Mouse (Mus musculus) spleen, adult 18-20 months (tissue): ENCODE measurements around the gene Fkbp6.

Experiments used
- DNase-seq, 2 experiments: peaks; one replicate each; pipeline ENCODE4 v3.0.0; 2022; ENCODE audit warnings: mixed read lengths in 2 of 2

Fkbp6 gene

DNA sequence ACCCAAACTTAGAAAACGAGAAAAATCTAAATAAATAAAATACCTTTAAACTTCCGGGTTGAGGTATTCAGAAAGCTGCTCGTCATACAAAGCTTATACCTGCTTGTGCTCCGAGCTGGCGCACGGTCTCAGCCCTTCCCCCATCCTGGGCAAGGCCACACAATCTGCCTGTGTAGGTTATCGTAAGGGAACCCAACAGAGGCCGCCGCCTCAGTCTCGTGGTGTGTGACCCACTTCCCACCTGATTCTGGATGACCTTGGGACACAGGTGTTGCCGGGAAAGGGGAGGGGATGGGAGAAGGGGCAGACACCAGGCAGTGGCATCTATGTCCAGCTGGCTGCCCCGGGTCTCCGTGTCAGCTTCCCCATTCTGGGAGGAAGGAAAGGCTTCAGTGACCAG is 1.8 kb upstream of the Fkbp6 start:
- no peak for DNase-seq

DNA sequence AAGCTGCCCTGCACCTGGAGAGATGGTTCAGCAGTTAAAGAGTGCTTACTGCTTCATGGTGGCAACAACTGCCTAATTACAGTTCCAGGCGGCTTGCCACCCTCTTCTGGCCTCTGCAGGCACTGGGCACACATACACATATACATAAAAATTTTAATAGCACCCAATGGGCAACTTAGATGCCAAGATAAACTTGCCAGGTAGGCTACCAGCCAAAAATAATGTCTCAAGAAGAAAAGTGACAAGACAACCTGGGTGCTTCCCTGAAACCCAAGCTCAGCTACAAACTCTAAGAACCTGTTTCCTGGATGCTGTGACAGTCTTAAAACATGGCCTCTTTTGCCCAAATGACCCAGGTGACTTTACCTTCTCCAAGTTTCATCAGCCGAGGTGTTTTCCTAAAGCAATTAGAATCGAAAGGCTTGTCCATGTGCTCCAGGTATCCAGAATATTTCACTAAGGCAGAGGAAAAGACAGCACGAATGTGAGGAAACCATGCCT is 2.3 kb downstream of the Fkbp6 start:
- DNase-seq = no peak

DNA sequence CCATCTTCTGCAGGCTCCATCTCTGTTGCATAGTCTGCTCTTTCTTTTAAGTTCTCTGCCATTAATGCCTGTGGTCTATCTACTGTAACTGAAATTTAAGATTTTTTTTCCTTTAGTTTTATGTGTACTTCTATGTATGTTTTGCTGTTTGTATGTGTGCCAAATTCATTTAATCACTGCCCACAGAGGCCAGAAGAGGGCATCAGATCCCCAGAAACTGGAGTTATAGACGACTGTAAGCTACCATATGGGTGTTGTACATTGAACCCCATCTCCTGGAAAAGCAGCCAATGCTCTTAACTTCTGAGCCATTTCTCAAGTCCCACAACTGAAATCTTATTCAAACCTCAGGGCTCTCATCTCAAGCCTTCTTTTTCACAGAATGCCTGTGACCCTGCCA is 3.4 kb downstream of the Fkbp6 start:
- no peak for DNase-seq

DNA sequence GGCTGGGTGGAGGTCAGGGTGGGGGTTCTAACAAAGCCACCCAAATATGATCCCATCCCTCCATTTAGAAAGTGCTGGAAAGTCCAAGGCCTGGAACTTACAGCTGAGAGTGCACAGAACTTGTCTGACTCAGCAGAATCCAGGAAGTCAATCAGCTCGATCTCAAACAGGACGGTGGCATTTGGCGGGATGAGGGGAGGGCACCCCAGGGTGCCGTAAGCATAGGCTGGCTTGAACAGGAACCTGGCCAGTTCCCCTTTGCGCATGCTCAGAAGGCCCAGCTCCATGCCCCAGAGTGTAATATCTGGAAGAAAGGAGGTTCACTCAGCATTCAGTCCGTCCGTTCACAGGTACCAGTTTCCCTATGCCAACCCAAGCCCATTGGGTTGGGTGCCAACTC is 3.9 kb downstream of the Fkbp6 start:
- DNase-seq = no peak

DNA sequence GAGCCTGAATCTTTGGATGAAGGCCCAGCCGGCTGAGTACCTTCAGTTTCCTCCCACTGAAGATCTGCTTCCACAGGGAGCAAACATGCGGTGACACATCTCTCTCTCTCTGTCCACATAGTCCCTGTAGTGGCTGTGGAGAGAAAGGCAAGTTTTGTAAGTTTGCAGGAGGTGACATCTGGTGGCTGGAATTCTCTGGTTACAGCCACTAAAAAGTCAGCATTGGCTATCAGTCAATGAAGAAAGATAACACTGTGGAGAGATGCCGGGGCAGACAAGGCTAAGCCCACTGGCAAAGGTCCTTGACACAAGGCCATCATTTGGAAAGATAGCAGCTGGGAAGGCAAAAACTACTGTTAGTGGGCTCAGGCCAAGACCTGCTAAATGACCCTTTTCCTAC is 12.3 kb downstream of the Fkbp6 start:
- DNase-seq = no peak

DNA sequence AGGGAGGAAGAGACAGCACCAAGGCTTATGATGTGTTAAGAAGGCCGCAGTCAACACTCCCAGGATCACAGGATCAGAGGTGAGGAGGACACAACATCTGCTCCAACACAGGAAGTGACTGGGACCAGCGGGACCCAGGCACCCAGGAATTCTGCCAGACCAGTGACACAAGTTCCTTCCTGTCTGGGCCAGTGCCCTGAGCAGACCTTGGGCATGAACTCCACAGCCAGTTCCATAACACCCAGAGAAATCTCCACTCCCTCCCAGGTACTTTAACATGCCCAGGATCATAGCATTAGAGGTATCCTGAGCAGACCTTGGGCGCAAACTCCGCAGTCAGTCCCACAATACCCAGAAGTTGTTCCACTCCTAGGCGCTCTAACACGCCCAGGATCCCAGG is 18.7 kb downstream of the Fkbp6 start:
- no peak for DNase-seq

DNA sequence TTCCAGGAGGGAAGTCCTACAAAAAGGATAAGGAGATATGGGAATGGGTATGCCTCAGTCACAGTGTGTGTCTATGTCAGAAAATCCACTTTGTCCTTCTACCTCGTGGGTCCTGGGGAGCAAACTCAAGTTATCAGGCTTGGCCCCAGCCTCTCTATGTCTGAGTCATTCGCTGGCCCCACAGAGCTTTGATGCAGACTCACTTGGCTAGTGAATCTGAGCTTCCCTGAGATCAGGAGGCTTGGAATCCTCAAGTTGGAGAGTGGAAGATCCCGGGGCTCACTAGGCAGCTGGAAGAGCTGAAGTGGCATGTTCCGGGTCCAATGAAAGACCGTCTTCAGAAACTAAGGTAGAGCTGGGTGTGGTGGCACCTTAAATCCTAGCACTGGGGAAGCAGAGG is 19.6 kb downstream of the Fkbp6 start:
- no peak for DNase-seq

DNA sequence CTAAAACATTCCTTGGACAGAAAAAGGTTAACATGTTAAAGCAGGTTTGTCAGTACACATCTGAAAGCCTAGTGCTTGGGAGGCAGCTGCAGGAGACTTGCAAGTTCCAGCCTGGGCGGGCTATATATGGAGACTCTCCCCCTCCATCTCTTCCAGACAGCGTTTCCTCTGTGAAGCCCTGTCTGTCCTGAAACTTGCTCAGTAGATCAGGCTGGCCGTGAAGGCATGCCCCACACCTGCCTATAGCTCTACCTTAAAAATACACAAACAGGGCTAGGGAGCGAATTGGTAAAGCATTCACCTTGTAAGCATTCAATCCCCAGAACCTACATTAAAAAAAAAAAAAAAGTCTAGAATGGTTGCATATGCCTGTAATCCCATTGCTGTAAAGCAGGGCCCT is 20.4 kb downstream of the Fkbp6 start:
- DNase-seq = no peak

DNA sequence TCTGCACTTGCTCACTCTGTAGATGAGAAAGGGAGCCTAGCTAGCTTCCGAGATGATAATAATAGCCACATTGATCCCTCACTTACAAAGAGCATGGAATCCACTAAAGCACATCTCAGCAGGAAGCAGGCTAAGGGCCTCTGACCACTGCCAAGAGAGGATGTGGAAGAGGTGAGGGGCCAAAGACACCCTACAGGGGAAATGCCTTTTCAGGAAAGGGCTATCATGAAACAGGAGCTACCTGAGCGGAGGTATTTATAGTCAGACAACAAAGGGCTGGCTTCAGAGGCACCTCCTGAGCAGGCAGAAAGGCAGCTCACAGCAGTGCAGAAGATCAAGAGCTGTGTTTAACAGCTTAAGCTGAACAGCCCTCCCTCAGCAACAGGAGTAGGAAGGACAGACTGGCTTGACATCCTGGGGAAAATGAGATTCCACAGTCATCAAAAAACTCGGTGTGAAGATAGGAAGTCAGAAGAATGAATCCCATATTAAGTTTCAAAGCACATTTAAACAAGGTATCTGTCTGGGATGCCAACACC is 23.7 kb downstream of the Fkbp6 start:
- DNase-seq = no peak

DNA sequence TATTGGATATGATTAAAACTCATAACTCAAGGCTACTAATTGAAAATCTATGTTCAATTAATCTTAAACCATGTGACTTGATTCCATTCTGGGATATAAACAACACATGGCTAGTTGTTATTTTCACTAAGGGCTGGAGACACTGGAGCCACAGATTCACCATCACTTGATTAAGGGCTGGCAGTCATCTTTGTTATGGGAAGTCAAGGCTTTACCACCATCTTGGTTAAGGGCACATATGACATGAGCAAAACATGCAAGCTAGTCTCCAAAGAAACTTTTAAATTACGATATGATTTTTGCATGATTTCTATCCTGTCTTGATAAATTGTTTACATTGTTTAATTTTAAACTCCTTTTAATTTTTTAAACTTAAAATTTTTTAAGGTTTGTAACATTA is 27.6 kb downstream of the Fkbp6 start:
- DNase-seq = no peak

DNA sequence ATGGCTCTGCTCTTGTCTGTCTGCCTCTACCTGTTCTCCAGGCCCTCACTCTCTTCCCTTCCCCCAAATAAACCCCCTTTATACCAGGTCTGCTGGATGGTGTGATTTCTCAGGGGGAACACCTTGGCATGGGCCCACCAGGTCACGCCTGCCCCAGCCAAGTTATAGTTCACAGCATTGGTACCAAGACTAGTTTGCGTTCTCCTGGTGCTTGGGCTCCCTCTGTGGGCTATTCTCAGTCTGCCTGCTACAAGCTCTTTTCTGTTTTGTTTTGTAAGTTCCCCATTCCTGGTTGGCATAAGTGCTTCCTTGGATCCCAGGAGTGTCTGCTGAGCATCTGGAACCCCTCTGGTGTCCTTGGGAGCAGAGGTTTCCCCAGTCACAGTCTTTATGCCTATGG is 30.0 kb downstream of the Fkbp6 start:
- DNase-seq = no peak

DNA sequence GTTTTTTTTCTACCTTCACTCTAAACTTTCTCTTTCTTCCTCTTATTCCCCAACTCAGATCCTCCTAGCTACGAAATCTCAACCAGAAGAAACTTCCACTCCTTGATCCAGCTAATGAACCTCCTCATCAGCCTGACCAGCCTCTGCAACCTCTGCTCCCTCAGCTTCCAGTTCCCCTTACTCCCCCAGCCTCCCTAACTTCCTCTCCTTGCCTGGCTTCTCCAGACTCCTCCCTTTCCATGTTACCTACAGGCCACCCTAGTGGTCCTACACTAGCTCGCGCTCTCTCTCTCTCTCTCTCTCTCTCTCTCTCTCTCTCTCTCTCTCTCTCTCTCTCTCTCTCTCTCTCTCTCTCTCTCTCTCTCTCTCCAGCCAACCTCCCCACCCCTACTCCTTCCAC is 33.7 kb downstream of the Fkbp6 start:
- no peak for DNase-seq

DNA sequence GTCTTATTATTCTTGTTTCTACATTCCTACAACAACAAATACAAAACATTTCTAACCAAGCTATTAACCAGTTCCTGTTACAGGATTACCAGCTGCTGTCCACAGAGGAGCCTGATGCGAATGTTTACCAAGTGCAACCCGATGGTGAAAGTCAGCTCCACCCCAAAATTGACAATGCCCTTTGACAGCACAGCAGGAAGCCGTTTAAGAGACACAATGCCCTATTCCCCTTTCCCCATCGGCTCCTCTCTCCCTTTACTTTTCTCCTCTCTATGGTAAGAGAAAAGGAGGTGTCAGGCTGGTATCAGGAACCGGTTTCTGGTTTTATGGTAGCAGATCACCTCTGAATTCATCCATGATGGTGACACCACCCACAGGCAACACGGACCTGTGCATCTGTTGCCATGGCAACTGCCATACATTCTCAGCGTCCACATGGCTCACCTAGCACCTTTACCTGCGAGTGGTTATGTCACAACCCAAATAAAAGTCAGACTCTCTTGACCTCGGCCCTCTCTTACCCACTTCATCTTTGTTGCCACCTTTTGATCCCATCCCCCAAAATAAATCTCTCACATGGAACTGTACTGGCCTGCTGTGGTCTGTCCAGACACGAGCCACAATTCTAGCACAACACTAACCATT is 43.4 kb downstream of the Fkbp6 start:
- no peak for DNase-seq

DNA sequence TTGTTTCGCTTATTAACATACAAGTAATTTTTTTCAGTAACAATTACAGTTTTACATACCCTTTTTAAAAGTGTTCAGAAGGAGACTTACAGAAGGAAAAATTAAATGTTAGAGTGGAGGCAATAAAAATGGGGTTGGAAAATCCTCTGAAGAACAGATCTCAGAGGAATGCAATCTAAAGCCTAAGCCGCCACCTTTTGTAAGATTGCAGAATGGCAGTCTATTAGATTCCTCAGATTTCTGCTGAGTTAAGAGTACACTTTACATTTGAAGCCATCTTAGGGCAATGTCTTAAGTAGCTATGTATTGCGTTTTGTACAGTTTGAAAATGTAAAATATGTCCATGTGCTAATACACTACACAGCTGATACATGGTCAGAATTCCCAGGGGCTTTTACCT is 47.4 kb downstream of the Fkbp6 start:
- DNase-seq = no peak

DNA sequence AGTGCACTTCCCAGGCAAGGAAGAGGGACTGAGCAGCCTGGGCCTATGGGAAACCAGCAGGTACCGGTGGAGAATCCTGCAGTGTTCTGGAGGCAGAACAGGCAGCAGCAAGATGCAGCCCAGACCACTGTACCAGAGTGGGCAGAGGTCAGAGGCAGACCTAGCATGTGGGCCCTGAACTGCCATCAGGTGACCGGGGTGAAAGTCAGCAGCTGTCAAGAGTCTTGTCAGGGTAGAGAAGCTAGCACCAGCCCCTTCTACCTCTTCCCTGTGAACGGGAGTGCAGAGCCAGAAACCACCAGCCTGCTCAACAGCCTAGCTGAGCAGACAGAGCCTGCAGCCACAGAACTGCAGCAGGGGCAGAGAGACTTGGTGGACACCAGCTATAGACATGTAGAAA is 47.9 kb downstream of the Fkbp6 start:
- no peak for DNase-seq

DNA sequence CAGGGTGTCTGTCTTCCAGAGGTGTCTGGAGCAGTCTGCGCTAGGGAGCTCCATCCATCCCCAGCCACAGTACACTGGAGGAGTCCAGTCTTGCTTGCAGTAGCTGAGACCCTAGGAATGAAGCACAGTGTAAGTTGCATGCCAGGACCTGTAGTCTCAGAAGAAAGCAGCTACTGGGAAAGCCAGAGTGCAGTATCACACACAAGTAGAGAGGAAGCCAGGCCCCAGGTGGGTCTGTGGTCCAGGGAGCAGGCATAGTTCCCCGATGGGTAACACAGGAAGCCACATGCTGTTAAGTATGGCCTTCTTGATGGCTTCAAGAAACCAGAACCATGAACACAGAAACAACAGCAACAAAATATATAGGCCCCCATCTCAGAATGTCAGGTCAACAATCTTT is 57.8 kb downstream of the Fkbp6 start:
- no peak for DNase-seq

DNA sequence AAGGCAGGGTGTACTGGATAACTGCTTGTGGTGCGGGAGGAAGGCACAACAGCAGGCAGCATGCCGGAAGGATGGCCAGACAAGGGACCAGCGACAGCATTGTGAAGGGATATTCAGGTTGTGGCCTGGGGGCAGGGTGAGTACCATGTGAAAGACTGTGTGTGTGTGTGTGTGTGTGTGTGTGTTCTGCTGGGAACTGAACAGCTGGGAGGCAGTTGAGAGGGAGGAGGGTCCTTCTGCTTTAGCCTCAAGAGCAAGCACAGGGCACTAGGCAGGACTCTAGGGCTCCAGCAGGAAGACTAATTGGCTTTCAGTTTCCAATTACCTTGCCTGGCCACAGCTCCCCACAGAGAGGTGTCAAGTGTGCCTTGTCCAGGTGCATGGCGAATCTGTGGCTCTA is 58.7 kb downstream of the Fkbp6 start:
- DNase-seq = no peak

DNA sequence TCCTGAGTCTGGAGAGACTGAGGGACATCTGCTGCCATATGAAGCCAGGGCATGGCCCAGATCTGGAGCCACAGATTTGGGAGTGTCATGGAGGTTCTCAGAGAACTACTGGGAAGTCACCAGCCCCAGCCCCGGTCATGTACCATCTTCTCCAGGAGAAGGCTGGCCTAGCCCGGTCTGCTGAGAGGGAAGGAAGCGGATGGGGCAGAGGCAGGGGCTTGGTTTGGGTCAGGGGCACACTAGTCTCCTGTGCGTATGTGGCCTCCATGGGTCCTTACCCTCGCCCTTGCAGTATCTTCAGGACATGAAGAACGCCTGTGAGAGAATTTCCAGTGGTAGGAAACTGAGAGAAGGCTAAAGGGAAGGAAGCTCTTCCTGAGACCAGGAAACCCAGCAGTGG is 59.1 kb downstream of the Fkbp6 start:
- no peak for DNase-seq

DNA sequence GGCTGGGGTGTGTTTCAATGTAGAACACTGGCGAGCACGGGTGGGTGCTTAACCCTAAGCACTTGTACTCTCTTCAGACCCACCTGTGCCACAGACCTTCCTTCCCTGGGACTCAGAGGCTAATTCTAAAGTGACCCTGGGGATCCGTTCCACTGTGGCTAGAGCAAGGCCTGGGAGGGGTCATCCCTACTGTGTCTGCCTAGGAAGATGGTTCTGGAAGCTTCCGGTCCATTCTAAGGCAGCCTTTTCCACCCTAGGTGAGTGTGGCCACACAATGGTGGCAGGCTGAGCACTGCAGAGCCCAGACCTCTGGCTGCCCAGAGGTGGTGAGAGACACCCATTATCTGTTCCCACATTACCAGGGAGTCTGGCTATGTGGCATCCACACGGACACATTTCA is 62.9 kb downstream of the Fkbp6 start:
- DNase-seq = no peak

DNA sequence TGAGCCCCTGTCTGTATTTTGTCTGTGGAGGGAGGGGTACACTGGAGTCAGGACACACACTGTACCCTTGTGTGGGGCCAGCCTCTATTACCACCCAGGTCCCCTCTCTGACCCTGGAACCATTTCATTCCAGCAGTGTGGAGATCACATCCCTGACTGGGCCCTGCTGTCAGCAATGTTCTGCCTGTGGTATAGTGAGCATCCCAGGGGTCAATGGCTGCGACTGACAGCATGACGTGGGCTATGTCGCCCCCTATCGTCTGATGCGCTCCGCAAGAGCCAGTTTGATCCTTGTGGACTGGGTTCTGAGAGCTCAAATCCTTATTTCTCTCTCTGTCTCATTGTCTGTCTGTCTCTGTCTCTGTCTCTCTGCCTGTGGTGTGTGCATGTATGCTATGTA is 63.7 kb downstream of the Fkbp6 start:
- DNase-seq = peak; percentile 45 to 64

DNA sequence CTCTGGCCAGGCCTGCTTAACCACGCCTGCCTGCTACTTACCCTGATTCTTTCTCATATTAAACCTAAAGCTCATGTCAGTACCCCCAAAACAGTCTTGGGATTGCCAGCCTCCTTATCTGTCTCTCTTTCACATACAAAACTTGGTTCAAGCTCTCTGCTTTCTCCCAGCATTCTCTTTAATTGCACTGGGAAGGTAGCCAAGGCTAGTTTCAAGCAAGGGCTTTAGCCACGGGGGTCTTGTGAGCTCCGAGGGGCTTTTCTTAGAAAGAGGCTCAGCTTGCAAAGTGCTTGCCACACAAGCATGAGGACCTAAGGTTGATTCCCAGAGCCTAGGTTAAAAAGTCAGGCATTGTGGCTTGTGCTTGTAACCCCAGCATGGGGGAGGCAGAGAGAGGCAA is 64.6 kb downstream of the Fkbp6 start:
- DNase-seq = no peak

DNA sequence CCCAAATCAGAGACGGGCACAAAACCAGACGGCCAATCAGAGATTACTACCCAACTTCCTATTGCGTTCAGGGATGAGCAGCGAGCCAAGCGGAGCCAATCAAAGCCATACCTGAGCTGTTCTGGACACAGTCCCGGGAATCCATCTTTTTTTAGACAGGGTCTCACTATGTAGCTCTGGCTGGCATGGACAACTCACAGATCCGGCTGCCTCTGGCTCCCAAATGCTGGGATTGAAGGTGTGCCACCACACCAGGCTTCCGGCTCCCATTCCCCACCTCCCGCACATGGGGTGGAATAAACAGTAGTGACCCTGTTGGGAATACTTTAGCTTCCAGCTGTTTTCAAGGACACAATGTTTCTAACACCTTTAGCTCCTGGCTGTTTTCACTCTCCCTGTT is 69.6 kb downstream of the Fkbp6 start:
- no peak for DNase-seq

DNA sequence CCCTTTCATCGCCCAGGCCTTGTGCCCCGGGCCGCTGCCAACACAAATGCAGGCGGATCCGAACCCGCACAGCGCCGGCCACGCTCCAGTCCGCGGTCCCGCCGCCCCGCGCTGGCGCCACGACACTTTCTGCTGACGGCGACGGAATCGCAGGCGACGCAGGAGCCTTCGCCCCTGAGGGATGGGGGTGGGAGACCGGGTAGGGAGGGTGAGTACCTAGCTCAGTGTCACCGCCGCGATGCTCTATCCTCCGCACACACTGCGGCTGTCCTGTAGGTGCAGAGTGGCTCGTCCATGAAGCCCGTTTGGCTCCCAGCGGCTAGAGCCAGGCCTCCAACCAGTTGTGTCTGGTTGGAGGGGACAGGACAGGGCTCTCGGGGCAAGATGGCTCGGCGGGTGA is 73.2 kb downstream of the Fkbp6 start:
- DNase-seq = no peak

DNA sequence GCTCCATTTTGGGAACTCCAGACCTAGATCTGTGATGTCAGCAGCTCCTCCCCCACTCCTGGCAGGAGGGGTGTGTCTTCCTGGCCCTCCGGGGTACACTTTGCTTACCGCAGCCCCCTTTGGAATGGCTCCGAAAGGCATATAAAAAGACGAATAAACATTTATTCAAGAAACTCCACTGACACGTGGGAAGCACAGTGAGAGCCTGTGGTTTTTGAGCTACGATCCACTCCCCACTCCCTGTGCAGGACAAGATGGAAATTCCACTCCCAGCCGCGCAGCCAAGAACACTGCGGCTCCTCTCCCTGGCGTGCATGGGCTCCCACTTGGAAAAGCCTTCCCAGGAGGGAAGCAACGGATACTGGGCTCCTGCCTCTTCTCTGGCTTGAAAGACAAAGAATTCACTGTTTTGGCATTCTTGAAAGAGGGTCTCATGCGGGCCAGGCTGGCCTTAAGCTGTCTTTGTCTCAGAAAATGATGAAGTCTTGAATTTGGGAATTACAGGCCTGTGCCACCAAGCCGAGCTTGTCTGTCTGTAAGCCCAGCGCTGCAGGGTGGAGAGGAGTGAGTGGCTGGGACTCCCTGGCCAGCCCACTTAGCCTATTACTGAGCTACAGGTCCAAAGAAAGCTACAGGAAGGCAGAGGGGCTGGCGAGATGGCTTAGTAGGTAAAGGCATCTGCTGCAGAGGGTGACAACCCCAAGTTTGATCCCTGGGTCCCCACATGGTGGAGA is 75.0 kb downstream of the Fkbp6 start:
- no peak for DNase-seq
